Mouse (Mus musculus): ENCODE results near the gene Tgoln1.

- TF ChIP-seq CTCF (IDR thresholded peaks at IDR 0.05): no peak
- no peak for TF ChIP-seq EP300 (IDR thresholded peaks at IDR 0.05)
These were observed 30.1 kb downstream of the Tgoln1 start for GRCm38 (mm10) chr6:72586701-72587100.
